Mouse (Mus musculus) CH12.LX (cell line): ENCODE results near the gene Alkbh4. TPM values are rescaled to one million over a fixed set of nuclear protein-coding genes. Genes with fewer than 3 reads are reported as not detected.
A peak's percentile ranks its signal among the peaks of the same experiment; 100 is the strongest.

Experiments used
- DNase-seq: peaks from one replicate; pipeline ENCODE4 v3.0.0-alpha.2; 2013; ENCODE audit errors: extremely low read depth
- H3K27ac ChIP-seq: 2 replicates; pipeline ENCODE4 v1.5.1; 2012; ENCODE audit warnings: low read depth, mild to moderate bottlenecking, control low read depth, moderate library complexity; ENCODE audit not compliant: insufficient read depth
- H3K27me3 ChIP-seq: replicated peaks from 2 replicates; pipeline ENCODE3; 2012; ENCODE audit warnings: inconsistent platforms
- H3K36me3 ChIP-seq, 2 experiments: replicated peaks in 1 of 2; 2 replicates each; pipeline versions ENCODE3 to v1.6.1; 2012; ENCODE audit warnings: inconsistent platforms in 1 of 2, low read length in 1 of 2, mild to moderate bottlenecking in 1 of 2, mixed read lengths in 1 of 2, moderate library complexity in 1 of 2; ENCODE audit not compliant: control insufficient read depth in 1 of 2, insufficient read depth in 1 of 2
- H3K4me1 ChIP-seq, 2 experiments: 2 replicates each; pipeline ENCODE4 v1.6.1; 2012; ENCODE audit warnings: inconsistent platforms in 1 of 2, moderate library complexity in 1 of 2; ENCODE audit not compliant: insufficient read depth in 2 of 2, control insufficient read depth in 1 of 2
- H3K4me2 ChIP-seq: 2 replicates; pipeline ENCODE4 v1.6.1; 2012; ENCODE audit warnings: low read depth, mild to moderate bottlenecking, control low read depth; ENCODE audit not compliant: poor library complexity, insufficient read depth, severe bottlenecking
- H3K4me3 ChIP-seq, 3 experiments: fragments of 150-350 bp in 1 of 3; sonication (generic) in 1 of 3; replicated peaks in 1 of 3; 2 replicates each; pipeline versions ENCODE3 to v1.5.1; 2011 to 2012; ENCODE audit warnings: low read depth in 2 of 3, low read length in 2 of 3, mild to moderate bottlenecking in 2 of 3, moderate library complexity in 2 of 3, control low read depth in 1 of 3, improper control_type of control experiment in 1 of 3, inconsistent platforms in 1 of 3, mixed read lengths in 1 of 3; ENCODE audit not compliant: poor library complexity in 1 of 3
- H3K79me2 ChIP-seq: replicated peaks from 2 replicates; pipeline ENCODE4 v1.6.1; 2012; ENCODE audit warnings: mild to moderate bottlenecking, moderate library complexity; ENCODE audit not compliant: control insufficient read depth, poor library complexity, insufficient read depth, severe bottlenecking; ENCODE audit errors: extremely low read depth
- H3K9ac ChIP-seq: 2 replicates; pipeline ENCODE4 v1.6.1; 2012; ENCODE audit warnings: low read depth, mild to moderate bottlenecking, control low read depth, moderate library complexity; ENCODE audit not compliant: insufficient read depth
- H3K9me3 ChIP-seq: replicated peaks from 2 replicates; pipeline ENCODE3; 2012; ENCODE audit warnings: low read length, inconsistent platforms, mixed read lengths
- CHD2 ChIP-seq: IDR thresholded peaks from 2 replicates; pipeline ENCODE4 v1.6.1; 2011; ENCODE audit warnings: low read length, improper control_type of control experiment
- CTCF ChIP-seq, 2 experiments: IDR thresholded peaks in 1 of 2; conservative IDR thresholded peaks in 1 of 2; 2 replicates each; pipeline ENCODE4 v1.5.1; 2011 to 2012; ENCODE audit warnings: low read depth in 2 of 2, low read length in 2 of 2, improper control_type of control experiment in 1 of 2, inconsistent platforms in 1 of 2, mild to moderate bottlenecking in 1 of 2, moderate library complexity in 1 of 2
- E2F4 ChIP-seq: IDR thresholded peaks from 2 replicates; pipeline ENCODE4 v1.6.1; 2011; ENCODE audit warnings: low read depth, low read length, improper control_type of control experiment; ENCODE audit not compliant: insufficient replicate concordance
- ELF1 ChIP-seq: IDR thresholded peaks from 2 replicates; pipeline ENCODE4 v1.6.1; 2014; ENCODE audit warnings: low read depth, mild to moderate bottlenecking, inconsistent platforms, low read length, improper control_type of control experiment
- ETS1 ChIP-seq: conservative IDR thresholded peaks from 2 replicates; pipeline ENCODE4 v1.6.1; 2012; ENCODE audit warnings: low read depth, mild to moderate bottlenecking, inconsistent platforms, low read length, improper control_type of control experiment, moderate library complexity
- IRF4 ChIP-seq: IDR thresholded peaks from 2 replicates; pipeline ENCODE4 v1.6.1; 2014; ENCODE audit warnings: low read depth, mild to moderate bottlenecking, inconsistent platforms, low read length, improper control_type of control experiment
- JUN ChIP-seq: IDR thresholded peaks from 2 replicates; pipeline ENCODE4 v1.6.1; 2011; ENCODE audit warnings: low read depth, mild to moderate bottlenecking, low read length, improper control_type of control experiment, moderate library complexity; ENCODE audit not compliant: insufficient read depth
- JUND ChIP-seq: conservative IDR thresholded peaks from 2 replicates; pipeline ENCODE4 v1.6.1; 2011; ENCODE audit warnings: low read depth, low read length, improper control_type of control experiment
- MAX ChIP-seq: IDR thresholded peaks from 2 replicates; pipeline ENCODE4 v1.6.1; 2011; ENCODE audit warnings: low read length, improper control_type of control experiment
- MAZ ChIP-seq: IDR thresholded peaks from 2 replicates; pipeline ENCODE4 v1.6.1; 2012; ENCODE audit warnings: low read depth, mild to moderate bottlenecking, inconsistent platforms, low read length, improper control_type of control experiment, moderate library complexity
- MEF2A ChIP-seq: IDR thresholded peaks from 2 replicates; pipeline ENCODE4 v1.6.1; 2014; ENCODE audit warnings: low read depth, mild to moderate bottlenecking, inconsistent platforms, low read length, improper control_type of control experiment, borderline replicate concordance
- MXI1 ChIP-seq: IDR thresholded peaks from 2 replicates; pipeline ENCODE4 v1.6.1; 2011; ENCODE audit warnings: mild to moderate bottlenecking, low read depth, low read length, improper control_type of control experiment
- MYC ChIP-seq: IDR thresholded peaks from 2 replicates; pipeline ENCODE4 v1.6.1; 2011; ENCODE audit warnings: low read depth, mild to moderate bottlenecking, improper control_type of control experiment, low read length
- NELFE ChIP-seq: IDR thresholded peaks from 2 replicates; pipeline ENCODE4 v1.6.1; 2011; ENCODE audit warnings: low read depth, low read length, improper control_type of control experiment
- NRF1 ChIP-seq: IDR thresholded peaks from 2 replicates; pipeline ENCODE4 v1.6.1; 2014; ENCODE audit warnings: low read depth, mild to moderate bottlenecking, inconsistent platforms, low read length, improper control_type of control experiment, moderate library complexity
- RAD21 ChIP-seq: IDR thresholded peaks from 2 replicates; pipeline ENCODE4 v1.6.1; 2011; ENCODE audit warnings: low read depth, mild to moderate bottlenecking, low read length, improper control_type of control experiment, moderate library complexity
- RCOR1 ChIP-seq: conservative IDR thresholded peaks from 2 replicates; pipeline ENCODE4 v1.6.1; 2012; ENCODE audit warnings: low read depth, mild to moderate bottlenecking, inconsistent platforms, low read length, improper control_type of control experiment
- USF1 ChIP-seq: IDR thresholded peaks from 2 replicates; pipeline ENCODE4 v1.6.1; 2014; ENCODE audit warnings: low read depth, mild to moderate bottlenecking, inconsistent platforms, low read length, improper control_type of control experiment
- ZNF384 ChIP-seq: IDR thresholded peaks from 2 replicates; pipeline ENCODE4 v1.6.1; 2012; ENCODE audit warnings: low read depth, low read length, improper control_type of control experiment, inconsistent platforms
- dilution Hi-C: fragments of 300-500 bp; cut with MboI; formaldehyde crosslinking; loops from 2 replicates; pipeline ENCODE4 v1.14.3; 2020; ENCODE audit warnings: low sequenced_read_pairs; ENCODE audit not compliant: extremely low pct_unique_long_range_greater_than_20kb, extremely low pct_ligation_motif_present
- in situ Hi-C: fragments of 300-500 bp; cut with MboI; formaldehyde crosslinking; loops from 3 replicates; pipeline ENCODE4 v1.14.3; 2019; ENCODE audit warnings: low sequenced_read_pairs, low pct_ligation_motif_present, low pct_unique_long_range_greater_than_20kb, mixed read lengths
- polyA plus RNA-seq: library from polyadenylated mRNA; unstranded; fragments of >175 nt; gene quantifications from 2 replicates; pipeline ENCODE4 v1.2.1, GENCODE M21; 2012; ENCODE audit warnings: low read depth; ENCODE audit not compliant: insufficient read length
- total RNA-seq, 2 experiments: library from RNA; depleted of rRNA; stranded (reverse); fragments of 300-350 nt in 1 of 2; fragments of >200 nt in 1 of 2; gene quantifications; 2 replicates each; pipeline ENCODE4 v1.2.3; 2012 to 2014

Gene Alkbh4
- total and polyA plus RNA-seq, 3 experiments = 12.2 to 15.9 (median 12.9) TPM

DNA sequence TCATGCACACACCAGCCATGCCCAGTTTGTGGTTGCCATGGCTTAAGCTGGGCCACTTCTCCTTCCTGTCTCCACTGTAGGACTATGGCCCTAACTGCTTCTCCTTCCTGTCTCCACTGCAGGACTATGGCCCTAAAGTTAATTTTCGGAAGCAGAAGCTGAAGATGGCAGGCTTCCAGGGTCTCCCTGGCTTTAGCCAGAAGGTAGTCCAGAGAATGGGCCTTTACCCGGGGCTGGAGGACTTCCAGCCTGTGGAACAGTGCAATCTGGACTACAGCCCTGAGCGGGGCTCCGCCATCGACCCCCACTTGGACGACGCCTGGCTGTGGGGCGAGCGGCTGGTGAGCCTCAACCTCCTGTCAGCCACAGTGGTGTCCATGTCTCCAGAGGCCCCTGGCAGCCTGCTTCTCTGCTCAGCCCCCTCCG is 4.1 kb downstream of the Alkbh4 start:
- dilution Hi-C loops = no loop called here
- H3K4me3 ChIP-seq = no peak overlapping the region
- no peaks in the 10 kb centered on the region for H3K27me3 ChIP-seq
- peaks cover 8% of the 10 kb centered on the region for H3K79me2 ChIP-seq
- H3K36me3 ChIP-seq = peaks cover 27 to 44% of the 10 kb centered on the region in 2 experiments
- no peak overlapping the region for H3K27ac ChIP-seq
- H3K9ac ChIP-seq = no peak overlapping the region
- H3K9me3 ChIP-seq = peaks cover 7% of the 10 kb centered on the region
- peaks cover 1 to 13% of the 10 kb centered on the region in 2 experiments; a peak in 3 of 4 replicates for H3K4me1 ChIP-seq
- in situ Hi-C loops = no loop called here
- no peak overlapping the region for H3K4me2 ChIP-seq
- TF ChIP-seq MXI1 (no peak), E2F4 (no peak), CHD2 (no peak), MAZ (no peak), CTCF (conservative IDR thresholded peaks at IDR 0.05 in 1 of 2, IDR thresholded peaks at IDR 0.05 in 1 of 2; ENCODE audit: low read depth in 2 of 2, low read length in 2 of 2) (no peak), IRF4 (no peak), NELFE (no peak), JUND (no peak), USF1 (no peak), ELF1 (no peak), RCOR1 (no peak), RAD21 (no peak), MYC (no peak), ZNF384 (no peak), MEF2A (no peak), MAX (no peak), JUN (no peak), NRF1 (no peak), ETS1 (no peak)
- DNase-seq = no peak

DNA sequence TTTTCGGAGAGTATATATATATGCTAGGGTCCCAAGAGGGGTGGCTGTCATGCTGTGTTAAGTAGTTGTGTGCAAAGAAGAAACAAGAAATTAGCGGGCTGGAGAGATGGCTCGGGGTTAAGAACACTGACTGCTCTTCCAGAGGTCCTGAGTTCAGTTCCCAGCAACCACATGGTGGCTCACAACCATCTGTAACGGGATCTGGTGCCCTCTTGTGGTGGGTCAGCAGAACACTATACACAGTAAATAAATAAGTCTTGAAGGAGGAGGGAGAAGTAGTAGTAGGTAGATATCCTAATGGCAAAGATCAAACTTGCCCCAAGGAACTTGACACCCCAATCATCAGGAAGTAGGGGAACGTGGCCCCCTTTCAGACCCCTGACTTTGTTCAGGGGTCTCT is 6.8 kb downstream of the Alkbh4 start:
- TF ChIP-seq RCOR1 = no peak
- TF ChIP-seq CTCF (conservative IDR thresholded peaks at IDR 0.05 in 1 of 2, IDR thresholded peaks at IDR 0.05 in 1 of 2; ENCODE audit: low read depth in 2 of 2, low read length in 2 of 2) = peak in 1 of 2 experiments; percentile 55; a peak in 2 of 4 replicates
- peaks cover 0 to 14% of the 10 kb centered on the region in 2 experiments; a peak in 2 of 4 replicates for H3K4me1 ChIP-seq
- H3K27me3 ChIP-seq = no peaks in the 10 kb centered on the region
- peaks cover 7% of the 10 kb centered on the region for H3K9me3 ChIP-seq
- dilution Hi-C loops (no loop called here), in situ Hi-C loops (no loop called here)
- H3K4me2 ChIP-seq = no peak overlapping the region
- no peak overlapping the region for H3K27ac ChIP-seq
- no peak overlapping the region for H3K4me3 ChIP-seq
- 0 out of 2 replicates have a peak, but pooled peaks cover 2% of the 10 kb centered on the region for H3K79me2 ChIP-seq
- peaks cover 27 to 44% of the 10 kb centered on the region in 2 experiments for H3K36me3 ChIP-seq
- DNase-seq = no peak
- no peak overlapping the region for H3K9ac ChIP-seq
